Mouse (Mus musculus): ENCODE results near the gene Kif1b.
A peak's percentile ranks its signal among the peaks of the same experiment; 100 is the strongest.

- TF ChIP-seq POLR2A (IDR thresholded peaks at IDR 0.05; ENCODE audit: insufficient read depth, low read depth, low read length) (peak; percentile 41; the same call in 1 of the 2 replicates), CTCF (IDR thresholded peaks at IDR 0.05) (no peak)
These were observed 73.6 kb downstream of the Kif1b start for GRCm38 (mm10) chr4:149233938-149234337.
